Mouse (Mus musculus): ENCODE data around the gene Wnt10b.

- peak; percentile 96 for TF ChIP-seq CTCF (IDR thresholded peaks at IDR 0.05; ENCODE audit: control insufficient read depth, insufficient read depth, insufficient read length)
- no peak for TF ChIP-seq CEBPB (IDR thresholded peaks at IDR 0.05; ENCODE audit: low read depth)
- no peak for TF ChIP-seq USF1 (IDR thresholded peaks at IDR 0.05; ENCODE audit: low read depth)
- TF ChIP-seq MAX (IDR thresholded peaks at IDR 0.05), result no peak
- no peak for TF ChIP-seq FOSL1 (IDR thresholded peaks at IDR 0.05; ENCODE audit: insufficient read depth, low read length, poor library complexity, severe bottlenecking)
Measured at GRCm38 (mm10) chr15:98804054-98804453, 26.1 kb upstream of the Wnt10b start.
